Mouse (Mus musculus): Measurements from ENCODE around the gene Hist1h2bg.
"Not testable (repeated sequence)": the region's sequence is repeated elsewhere in the genome, so short reads cannot be mapped to it uniquely, and the experiment has no call there.

The Hist1h2bg gene

DNA sequence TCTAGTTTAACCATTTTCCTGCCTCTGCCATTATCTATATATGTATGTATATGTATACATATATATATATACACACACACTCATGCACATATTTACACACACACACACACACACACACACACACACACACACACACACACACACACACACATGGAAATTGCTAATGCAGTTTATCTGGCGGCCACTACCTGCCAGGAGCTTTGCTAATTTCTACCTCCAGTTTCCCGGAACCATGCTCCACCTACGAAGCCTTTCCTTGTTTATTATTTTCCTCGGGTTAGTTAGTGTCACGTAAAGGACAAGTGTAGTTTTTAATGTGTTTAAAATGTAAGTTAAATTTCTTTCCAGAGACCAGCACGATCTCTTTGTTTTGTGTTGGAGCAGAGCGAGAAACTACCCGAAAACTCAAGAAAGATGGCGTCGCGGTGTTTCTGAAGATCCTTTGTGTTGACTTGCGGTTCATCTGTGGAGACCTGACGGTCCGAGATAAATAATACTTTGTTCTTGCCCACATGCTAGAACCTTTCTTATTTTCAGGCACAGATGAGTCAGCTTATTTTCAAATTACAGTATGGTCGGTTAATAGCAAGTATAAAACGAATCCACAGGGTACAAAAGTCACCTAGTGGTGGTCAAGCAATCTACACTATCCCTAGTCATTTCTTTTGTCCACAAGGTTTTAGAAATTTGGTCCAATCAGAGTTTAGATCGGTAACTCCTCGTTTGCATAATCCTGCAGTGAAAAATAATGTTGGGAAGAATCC is 8.3 kb upstream of the Hist1h2bg start:
- DNase-seq (ENCODE audit: low spot score): peak; percentile 69

DNA sequence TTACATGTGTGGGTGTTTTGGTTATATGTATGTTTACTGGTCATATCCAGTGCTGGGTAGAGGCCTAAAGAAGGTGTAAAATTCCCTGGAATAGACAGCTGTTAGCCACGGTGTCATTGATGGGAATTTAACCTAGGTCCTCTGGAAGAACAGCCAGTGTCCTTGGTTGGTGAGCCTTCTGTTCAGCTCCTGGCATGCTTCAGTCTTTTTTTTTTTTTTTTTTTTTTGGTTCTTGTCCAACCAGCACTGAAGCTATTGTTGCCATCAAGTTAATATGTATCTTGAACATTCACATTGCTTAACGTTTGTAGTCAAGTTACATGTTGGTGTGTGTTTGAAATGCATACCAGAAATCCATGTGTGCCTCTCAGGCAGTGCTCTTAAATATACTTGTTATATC is 6.7 kb upstream of the Hist1h2bg start:
- DNase-seq (ENCODE audit: low spot score): no peak

DNA sequence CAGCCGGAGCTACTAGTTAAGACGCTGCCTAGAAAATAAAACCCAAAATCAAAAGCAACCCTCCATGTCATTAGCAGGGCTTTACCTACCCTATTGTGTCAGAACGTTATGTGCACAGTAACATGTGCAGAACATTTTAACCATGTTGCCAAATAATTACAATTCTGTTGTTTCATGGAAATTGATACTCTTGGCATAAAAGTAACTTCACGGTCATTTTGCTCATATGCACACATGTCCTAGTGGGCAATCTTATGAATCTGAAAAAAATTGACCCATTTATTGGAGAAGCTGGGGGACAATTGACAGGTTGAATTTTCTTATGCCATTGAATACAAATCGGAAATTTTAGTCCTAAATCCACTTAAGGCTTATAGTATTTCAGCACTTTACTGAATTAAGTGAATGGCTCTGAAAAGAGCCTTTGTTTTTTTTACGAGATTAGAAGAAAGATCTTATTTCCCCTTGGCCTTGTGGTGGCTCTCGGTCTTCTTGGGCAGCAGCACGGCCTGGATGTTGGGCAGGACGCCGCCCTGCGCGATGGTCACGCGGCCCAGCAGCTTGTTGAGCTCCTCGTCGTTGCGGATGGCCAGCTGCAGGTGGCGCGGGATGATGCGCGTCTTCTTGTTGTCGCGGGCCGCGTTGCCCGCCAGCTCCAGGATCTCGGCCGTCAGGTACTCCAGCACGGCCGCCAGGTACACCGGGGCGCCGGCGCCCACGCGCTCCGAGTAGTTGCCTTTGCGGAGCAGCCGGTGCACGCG is 755 bp upstream of the Hist1h2bg start:
- DNase-seq (ENCODE audit: low spot score): not testable (repeated sequence)

DNA sequence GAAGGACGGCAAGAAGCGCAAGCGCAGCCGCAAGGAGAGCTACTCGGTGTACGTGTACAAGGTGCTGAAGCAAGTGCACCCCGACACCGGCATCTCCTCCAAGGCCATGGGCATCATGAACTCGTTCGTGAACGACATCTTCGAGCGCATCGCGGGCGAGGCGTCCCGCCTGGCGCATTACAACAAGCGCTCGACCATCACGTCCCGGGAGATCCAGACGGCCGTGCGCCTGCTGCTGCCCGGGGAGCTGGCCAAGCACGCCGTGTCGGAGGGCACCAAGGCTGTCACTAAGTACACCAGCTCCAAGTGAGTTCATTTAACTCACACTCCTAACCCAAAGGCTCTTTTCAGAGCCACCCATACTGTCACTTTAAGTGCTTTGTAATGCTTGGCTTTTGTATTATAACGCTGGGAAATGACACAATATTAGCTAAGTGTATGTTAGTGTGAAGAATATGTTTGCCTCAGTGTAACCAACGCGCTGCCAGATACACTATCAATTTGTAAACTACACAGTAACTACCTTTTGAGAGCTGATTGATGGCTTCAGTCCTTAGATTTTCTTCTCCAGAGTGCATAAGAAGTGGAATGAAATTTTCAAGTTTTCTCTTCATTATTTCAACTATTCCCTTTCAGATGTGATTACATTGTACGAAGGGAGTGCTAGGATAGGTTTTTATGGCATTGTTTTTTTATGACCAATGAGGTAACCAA is 465 bp downstream of the Hist1h2bg start:
- DNase-seq (ENCODE audit: low spot score): peak; percentile 76

DNA sequence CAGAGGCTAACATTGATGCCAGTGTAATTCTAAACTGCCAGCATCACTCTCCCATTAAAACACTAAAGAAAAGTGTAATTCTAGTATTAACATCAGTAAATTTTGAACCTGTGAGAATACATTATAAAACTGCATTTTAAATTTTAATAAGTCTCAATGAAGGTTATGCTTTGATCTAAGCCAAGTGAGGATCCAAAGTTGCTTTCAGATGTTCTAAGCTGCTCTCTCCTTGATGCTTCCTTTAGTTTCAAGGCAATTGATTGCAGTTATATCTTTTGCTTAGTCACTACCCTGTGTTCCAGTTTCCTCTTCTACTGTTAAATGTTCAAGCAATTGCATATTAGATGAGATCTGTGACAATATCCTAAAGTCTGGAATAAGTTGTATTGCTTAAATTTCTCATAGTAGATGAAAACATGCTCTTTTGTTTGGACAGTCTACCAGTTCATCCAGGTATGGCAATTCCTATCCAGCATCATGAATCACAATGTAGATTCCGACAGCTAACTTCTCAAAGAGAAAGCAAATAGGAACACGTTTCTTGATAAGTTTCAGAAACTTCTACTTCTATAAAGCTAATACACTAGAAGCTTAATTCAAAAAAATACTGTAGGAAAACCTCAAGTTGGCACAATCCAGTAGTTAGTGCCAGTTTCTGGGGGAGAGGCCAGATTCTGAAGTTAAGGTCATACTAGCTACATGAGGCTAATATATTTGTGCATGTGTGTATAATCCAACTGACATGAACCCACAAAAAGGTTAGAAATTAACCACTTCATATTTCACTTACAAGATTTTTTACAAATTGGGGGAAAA is 1.2 kb downstream of the Hist1h2bg start:
- DNase-seq (ENCODE audit: low spot score): no peak

DNA sequence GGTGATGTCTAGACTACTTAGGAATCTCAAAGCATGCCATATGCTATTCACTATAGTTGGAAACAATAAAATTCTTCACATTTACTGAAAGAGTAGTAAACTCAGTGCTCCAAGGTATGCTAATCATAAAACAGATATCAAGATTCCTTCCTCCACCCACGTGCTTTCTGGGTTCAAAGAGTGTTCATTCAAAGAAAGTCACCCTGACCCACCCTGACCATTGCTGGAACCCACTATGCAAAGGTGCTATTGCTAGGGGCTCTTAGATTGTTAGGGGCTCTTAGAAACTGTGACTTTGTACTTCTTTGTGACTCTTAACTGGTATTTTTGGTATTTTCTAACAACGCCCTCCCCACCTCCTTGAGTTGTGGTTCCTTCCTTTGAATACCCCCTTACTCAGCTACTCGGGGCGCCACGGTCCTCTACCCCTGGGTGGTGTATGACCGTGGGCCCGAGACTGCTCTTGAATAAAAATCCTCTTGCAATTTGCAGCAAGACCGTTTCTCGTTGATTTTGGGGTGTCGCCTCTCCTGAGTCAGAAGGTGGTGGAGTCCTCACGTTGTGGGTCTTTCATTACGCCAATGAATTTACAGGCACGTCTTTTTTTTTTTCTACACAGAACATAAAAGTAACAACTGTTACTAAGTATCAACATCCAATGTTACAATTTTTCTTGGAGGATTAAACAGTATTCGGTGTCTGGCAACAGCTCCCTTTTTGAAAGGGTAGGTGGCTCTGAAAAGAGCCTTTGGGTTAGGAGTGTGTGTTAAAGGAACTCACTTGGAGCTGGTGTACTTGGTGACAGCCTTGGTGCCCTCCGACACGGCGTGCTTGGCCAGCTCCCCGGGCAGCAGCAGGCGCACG is 2.1 kb downstream of the Hist1h2bg start:
- DNase-seq (ENCODE audit: low spot score): not testable (repeated sequence)

DNA sequence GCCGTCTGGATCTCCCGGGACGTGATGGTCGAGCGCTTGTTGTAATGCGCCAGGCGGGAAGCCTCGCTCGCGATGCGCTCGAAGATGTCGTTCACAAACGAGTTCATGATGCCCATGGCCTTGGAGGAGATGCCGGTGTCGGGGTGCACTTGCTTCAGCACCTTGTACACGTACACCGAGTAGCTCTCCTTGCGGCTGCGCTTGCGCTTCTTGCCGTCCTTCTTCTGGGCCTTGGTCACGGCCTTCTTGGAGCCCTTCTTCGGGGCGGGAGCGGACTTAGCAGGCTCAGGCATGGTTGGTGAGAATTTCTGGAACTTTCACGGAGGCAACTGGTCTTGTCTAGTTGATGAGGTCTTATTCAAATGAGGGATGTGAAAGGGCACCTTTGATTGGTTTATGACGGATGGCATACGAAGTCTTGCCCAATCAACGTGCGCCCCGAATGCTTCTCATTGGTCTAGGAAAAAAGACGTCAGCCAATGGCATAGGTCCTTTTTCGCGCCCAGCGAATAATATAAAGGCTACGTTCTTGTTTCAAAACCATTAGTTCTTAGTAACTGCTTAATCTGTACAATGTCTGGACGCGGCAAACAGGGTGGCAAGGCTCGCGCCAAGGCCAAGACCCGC is 2.8 kb downstream of the Hist1h2bg start, which contains the start of the genes Hist1h2bf and Hist1h2ad:
TSS of gene Hist1h2bf (minus strand) at position 299 of the 627 bp plus-strand sequence.
TSS of gene Hist1h2ad (plus strand) at position 484 of the 627 bp plus-strand sequence.
- DNase-seq (ENCODE audit: low spot score): peak; percentile 99

DNA sequence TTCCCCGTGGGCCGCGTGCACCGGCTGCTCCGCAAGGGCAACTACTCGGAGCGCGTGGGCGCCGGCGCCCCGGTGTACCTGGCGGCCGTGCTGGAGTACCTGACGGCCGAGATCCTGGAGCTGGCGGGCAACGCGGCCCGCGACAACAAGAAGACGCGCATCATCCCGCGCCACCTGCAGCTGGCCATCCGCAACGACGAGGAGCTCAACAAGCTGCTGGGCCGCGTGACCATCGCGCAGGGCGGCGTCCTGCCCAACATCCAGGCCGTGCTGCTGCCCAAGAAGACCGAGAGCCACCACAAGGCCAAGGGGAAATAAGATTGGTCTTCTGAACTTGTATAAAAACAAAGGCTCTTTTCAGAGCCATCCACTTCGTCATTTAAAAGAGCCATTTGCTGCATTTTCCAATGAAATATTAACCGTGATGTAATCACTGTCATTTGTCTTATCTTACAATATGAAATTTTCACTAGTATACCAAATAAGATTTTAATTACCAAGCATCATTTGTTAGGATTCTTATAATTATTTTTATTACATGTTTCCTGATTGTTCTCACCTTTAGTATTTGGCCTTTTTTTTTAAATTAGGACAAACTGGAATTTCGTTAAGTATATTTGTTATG is 3.5 kb downstream of the Hist1h2bg start:
- peak; percentile 60 for DNase-seq (ENCODE audit: low spot score)

DNA sequence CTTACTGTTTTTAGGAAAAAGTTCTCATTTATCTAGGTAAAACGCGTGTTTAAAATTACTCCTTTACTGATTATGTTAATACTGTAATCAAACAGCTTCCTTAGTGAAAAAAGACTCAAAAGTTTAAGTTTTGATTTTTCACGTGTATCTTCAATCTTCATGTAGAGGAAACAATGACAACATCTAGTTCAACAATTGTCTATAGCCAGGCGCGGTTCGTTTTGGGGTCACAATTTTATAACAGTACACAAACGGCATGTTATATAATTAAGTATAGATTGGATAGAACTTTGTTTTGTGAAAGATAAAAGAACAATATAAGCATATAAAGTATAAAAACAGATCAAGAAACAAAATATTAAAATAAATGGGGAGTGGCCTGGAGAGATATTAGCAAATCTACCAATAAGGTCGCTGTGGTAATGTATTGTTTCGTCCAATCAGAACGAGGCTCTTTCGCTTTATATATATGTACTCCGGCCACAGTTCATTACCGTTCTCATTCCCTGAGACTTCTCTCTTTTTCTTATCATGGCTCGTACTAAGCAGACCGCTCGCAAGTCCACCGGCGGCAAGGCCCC is 4.2 kb downstream of the Hist1h2bg start, which contains the start of gene Hist1h3d:
TSS of gene Hist1h3d (plus strand) at position 493 of the 581 bp plus-strand sequence.
- peak; percentile 96 for DNase-seq (ENCODE audit: low spot score)

DNA sequence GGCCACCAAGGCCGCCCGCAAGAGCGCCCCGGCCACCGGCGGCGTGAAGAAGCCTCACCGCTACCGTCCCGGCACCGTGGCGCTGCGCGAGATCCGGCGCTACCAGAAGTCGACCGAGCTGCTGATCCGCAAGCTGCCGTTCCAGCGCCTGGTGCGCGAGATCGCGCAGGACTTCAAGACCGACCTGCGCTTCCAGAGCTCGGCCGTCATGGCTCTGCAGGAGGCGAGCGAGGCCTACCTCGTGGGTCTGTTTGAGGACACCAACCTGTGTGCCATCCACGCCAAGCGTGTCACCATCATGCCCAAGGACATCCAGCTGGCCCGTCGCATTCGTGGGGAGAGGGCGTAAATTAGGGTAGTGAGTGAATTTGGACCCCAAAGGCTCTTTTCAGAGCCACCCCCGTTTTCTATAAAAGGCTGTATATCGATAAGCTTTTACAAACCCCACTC is 4.7 kb downstream of the Hist1h2bg start:
- not testable (repeated sequence) for DNase-seq (ENCODE audit: low spot score)

DNA sequence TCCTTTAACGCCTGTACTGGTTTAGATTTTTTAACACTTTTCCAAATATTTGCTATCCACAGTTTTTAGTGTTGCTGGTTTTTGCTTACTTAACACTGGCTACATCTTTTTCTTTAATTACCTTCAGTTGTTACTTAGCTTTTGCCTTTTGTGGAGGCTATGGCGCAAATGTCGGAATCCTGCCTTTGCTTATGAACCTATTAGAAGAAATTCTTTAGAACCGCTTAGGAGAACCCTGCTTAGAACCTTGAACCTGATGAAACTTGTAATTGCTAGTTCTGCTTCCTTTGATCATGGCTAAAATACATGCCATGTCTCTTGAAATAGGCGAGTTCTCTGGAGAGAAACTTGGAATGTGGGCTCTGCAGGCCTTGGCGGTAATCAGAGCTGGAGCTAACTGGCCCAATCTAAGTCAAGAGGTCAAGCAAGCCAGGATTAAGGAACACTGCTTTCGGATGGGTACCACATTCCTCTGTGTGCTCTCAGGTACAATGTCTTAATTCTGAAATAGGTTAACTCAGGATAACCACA is 5.2 kb downstream of the Hist1h2bg start:
- peak; percentile 68 for DNase-seq (ENCODE audit: low spot score)

DNA sequence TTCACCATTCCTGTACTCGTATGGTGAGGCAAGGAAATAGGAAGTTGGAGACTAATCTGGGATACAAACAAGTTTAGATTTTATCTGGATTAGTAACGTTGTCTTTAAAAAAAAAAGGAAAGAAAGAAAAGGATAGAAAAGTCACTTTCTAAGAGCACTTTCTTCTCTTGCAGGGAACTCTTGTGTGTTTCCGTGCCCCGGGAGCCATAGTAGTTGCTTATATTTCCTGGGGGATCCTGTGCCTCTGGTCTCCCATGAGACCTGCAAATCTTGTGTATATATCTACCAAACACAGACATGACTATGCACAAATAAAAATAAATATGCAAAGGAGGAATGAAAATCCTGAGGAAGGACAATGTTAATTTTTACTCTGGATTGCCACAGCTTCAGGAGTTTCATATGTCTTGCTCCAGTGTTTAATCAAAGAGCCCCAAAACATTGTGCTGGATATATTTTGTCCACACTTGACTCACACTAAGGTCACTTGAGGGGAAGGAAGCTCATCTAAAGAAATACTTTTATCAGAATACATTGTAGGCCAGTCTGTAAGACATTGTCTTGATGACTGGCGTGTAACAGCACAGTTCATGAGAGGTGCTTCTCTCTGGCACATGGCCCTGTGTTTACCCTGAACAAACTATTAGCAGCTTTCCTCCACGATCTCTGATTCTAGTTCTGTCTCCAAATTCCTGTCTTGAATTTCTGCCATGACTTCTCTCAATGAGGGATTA is 5.9 kb downstream of the Hist1h2bg start:
- DNase-seq (ENCODE audit: low spot score): peak; percentile 46

DNA sequence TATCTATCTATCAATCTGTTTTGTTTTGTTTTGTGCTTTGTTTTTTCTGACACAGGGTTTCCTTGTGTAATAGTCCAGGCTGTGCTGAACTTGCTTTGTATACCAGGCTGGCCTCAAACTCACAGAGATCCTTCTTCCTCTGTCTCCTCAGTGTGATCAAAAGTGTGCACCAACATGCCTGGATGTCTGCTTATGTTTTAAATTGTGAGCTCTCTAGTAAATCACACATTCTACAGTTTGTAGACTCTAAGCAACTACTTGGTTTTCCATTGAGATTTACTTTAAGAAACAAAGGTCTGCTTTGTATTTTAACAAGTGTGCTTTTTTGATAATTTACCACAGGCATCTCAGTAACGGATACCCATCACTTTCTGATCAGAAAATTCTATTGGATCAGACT is 6.6 kb downstream of the Hist1h2bg start:
- no peak for DNase-seq (ENCODE audit: low spot score)

DNA sequence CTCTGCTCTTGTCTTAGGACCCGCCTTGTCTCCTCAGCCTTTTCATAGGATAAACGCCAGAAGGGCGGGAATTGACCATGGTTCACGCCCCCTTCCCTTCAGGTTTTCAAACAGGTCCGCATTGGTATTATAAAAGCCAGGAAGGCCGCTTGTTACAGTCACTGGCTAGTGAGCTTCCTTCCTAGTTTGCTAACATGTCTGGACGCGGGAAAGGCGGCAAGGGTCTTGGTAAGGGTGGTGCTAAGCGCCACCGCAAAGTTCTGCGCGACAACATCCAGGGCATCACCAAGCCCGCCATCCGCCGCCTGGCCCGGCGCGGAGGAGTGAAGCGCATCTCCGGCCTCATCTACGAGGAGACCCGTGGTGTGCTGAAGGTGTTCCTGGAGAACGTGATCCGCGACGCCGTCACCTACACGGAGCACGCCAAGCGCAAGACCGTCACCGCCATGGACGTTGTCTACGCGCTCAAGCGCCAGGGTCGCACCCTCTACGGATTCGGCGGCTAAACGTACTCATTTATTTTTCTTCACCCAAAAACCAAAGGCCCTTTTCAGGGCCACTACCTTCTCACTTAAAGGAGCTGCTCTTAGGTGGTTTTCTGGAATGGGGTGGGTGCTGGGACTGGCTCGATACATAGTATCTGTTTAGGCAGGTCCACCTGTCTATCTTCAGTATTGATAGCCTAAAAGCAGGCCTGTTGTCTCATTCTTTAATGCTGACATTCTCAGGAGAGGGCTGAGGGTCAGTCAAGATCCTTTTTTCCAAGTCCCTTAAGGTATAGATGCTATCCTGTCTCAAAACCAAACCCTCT is 10.4 kb downstream of the Hist1h2bg start, which contains the start of gene Hist1h4d:
TSS of gene Hist1h4d (plus strand) at position 191 of the 811 bp plus-strand sequence.
- DNase-seq (ENCODE audit: low spot score): peak; percentile 98

DNA sequence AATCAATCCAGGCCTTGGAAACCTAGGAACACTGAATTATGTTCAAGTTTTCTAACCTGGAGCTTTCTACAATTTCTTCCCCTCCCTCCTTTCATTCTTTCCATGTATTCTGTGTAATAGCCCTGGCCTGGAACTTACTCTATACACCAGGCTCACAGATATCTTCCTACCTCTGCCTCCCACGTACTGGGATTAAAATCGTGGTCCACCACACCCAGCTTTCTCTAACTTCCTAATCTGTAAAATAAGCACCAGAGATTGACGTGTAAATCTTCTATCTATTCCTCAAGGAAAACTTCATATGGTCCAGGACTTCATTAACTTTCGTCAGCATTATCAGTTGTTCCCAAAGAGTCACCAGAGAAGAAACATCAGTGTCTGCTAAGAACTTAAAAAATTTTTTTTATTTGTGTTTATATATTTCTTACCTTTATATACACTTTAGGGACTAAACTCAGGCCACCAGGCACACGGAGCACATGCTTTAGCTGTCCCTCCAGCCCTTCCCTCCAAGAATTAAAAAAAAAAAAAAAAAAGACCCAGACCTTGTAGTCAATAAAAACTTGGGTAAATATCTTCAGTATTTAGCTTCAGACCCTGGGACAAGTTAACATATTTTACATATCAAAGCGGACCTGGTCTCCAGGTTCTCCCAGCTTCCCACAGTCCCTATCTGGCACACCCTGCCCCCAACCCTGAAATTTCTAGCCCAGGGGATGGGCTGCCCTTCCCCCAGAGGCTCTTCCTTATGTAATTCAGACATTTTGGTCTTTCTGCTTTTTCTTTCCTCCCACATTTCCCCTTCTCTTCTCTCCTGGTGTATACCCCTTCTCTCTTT is 11.2 kb downstream of the Hist1h2bg start:
- peak; percentile 75 for DNase-seq (ENCODE audit: low spot score)

DNA sequence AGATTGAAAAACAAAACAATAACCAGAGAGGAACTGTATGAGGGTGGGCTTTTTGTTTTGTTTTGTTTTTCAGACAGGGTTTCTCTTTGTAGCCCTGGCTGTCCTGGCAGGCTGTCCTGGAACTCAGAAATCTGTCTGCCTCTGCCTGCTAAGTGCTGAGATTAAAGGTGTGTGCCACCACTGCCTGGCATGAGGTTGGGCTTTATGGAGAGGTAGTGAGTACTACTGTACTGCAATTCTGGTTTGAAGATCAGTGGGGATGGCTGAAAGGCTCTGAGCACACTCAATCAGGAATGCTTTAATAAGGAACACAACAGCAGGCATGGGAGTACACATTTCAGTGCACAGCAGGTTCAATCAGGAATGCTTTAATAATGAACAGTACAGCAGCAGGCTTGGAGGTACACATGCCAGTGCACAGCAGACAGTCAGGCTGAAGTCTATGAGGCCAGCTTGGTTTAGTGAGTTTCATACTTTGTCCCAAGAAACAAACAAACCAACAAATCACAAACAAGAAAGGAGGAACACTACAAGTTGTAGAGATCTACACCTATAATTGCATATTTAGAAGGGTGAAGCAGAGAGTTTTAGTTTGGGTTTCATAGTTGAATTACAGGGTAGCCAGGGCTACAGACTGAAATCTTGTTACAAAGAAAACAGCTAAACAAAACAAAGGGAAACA is 12.3 kb downstream of the Hist1h2bg start:
- DNase-seq (ENCODE audit: low spot score): no peak
